Mouse (Mus musculus): ENCODE data around the gene Slc39a10. TPM values are rescaled to one million over a fixed set of nuclear protein-coding genes. Genes with fewer than 3 reads are reported as not detected.
A peak's percentile ranks its signal among the peaks of the same experiment; 100 is the strongest.

Gene Slc39a10
- polyA plus RNA-seq, 1 experiment from 2014 or later = 98.0 TPM

DNA sequence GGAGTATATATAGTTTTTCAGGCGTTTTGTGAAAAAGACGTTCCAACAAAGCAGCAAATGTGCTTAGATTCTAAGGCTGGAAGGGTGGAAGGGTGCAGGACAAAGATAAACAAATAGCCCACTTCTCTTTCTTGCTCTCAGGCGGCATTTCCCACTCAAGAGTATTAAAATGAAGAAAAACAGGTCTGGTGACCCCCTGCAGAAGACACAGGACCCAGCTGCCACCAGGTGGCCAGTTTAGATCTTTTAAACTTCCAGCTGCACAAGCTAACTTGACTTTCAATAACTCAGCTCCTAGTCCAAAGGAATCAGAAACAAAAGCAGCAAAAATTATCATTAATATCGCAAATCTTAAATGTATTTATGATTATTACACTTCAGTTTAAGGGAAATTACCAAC lies 36.2 kb downstream of the Slc39a10 start:
- Histone ChIP-seq H3K9me3 (ENCODE audit: control insufficient read depth, low read length) (no peaks in the 10 kb centered on the region), H3K9ac (replicated peaks; ENCODE audit: low read length) (no peak overlapping the region), H3K4me3 (replicated peaks; ENCODE audit: low read depth, low read length) (no peak overlapping the region), H3K27ac (replicated peaks; ENCODE audit: low read depth, low read length) (no peak overlapping the region), H3K36me3 (ENCODE audit: control insufficient read depth, insufficient read depth, low read length) (no peaks in the 10 kb centered on the region), H3K4me2 (ENCODE audit: low read length) (no peak overlapping the region), H3K27me3 (ENCODE audit: control insufficient read depth, insufficient read depth, low read length) (no peaks in the 10 kb centered on the region), H3K4me1 (ENCODE audit: control insufficient read depth, insufficient read depth, low read length) (peaks cover 10% of the 10 kb centered on the region)
- no peak for DNase-seq
- WGBS = 60% methylated on average over 4 of the region's 4 CpGs
- no peak for ATAC-seq (ENCODE audit: low FRiP score, low TSS enrichment)

DNA sequence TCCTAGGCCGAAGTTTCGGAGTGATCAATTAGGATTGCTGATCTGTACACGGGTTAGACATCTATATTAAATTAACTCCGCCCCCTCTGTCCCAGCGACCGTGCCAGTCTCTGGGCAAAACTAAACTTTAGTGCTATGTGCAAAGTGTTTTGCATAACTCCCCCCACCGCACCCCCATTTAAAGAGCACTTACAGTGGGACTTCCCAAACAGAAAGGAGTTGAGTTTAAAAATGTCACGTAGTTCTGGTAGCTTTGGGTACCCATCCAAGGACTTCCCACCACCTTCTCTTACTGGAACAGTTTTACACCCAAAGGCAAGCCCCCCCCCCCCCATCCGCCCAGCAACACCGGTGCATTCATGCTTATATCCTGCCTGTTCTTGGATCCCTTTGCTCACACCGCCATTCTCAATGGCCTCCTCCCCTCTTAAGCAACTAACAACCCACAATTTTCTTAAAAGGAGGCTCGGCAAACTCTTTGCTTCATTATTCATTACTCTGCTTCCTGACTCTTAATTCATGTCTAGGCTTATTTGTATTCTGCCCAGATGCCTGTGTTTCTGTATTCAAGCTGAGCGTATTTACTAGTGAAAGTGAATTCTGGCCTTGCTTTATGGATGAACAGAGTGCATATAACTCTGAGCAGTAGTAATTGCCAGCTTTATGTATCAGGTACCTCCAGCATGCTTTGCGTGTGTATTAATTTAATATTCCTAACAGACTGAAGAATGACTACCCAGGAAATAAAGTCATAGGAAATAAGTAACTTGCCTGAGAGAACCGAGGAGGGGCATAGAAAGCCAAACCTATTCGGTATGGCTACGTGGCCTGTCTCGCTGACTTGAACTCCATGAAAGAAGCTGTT lies 38.4 kb downstream of the Slc39a10 start:
- Histone ChIP-seq H3K4me3 (replicated peaks; ENCODE audit: low read depth, low read length) (peak overlapping the region; percentile 95), H3K27ac (replicated peaks; ENCODE audit: low read depth, low read length) (peak overlapping the region; percentile 99), H3K27me3 (ENCODE audit: control insufficient read depth, insufficient read depth, low read length) (no peaks in the 10 kb centered on the region), H3K9me3 (ENCODE audit: control insufficient read depth, low read length) (no peaks in the 10 kb centered on the region), H3K4me2 (ENCODE audit: low read length) (peak overlapping the region; percentile 57), H3K36me3 (ENCODE audit: control insufficient read depth, insufficient read depth, low read length) (no peaks in the 10 kb centered on the region), H3K4me1 (ENCODE audit: control insufficient read depth, insufficient read depth, low read length) (peaks cover 24% of the 10 kb centered on the region), H3K9ac (replicated peaks; ENCODE audit: low read length) (peak overlapping the region; percentile 42)
- peak; percentile 52 for DNase-seq
- no peak for ATAC-seq (ENCODE audit: low FRiP score, low TSS enrichment)
- WGBS = 26% methylated on average over 18 of the region's 18 CpGs

DNA sequence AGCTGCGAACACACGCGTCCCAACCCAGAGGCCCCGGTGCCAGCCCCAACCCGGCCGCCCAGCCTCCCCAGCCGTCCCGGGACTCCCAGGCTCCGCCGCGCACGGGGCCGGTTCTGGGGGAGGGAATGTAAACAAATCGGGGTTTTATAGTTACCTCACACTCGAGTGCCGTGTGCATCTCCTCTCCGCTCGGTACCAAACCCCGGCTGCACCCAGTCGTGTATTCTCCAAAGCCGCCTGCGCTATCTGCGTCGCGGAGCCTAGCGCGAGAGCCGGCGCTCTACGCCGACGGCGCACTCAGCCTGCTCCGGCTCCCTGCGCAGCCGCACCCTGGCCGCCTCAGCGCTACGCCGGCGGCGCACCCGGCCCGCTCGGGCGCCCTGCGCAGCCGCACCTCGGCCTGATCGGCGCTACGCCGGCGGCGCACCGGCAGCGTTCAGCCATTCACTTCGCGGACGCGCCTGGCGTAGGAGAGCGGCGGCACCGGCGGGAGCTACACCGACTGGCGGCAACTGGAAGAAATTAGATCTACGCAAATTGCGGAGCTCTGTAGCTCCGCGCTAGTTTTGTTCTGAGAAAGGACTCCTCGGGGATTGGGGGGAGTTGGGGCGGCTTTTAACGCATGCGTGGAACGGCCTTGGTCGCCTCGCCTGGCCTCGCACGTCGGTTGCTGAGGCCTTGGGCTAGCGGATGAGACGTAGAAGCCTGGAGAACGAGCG lies 39.2 kb downstream of the Slc39a10 start:
- H3K9ac ChIP-seq (replicated peaks; ENCODE audit: low read length) = peak overlapping the region; percentile 100
- peak; percentile 95 for ATAC-seq (ENCODE audit: low FRiP score, low TSS enrichment)
- no peaks in the 10 kb centered on the region for H3K36me3 ChIP-seq (ENCODE audit: control insufficient read depth, insufficient read depth, low read length)
- H3K9me3 ChIP-seq (ENCODE audit: control insufficient read depth, low read length) = no peaks in the 10 kb centered on the region
- WGBS = under 1% methylated on average over 86 of the region's 86 CpGs
- H3K4me1 ChIP-seq (ENCODE audit: control insufficient read depth, insufficient read depth, low read length) = peaks cover 24% of the 10 kb centered on the region
- no peaks in the 10 kb centered on the region for H3K27me3 ChIP-seq (ENCODE audit: control insufficient read depth, insufficient read depth, low read length)
- peak overlapping the region; percentile 77 for H3K4me2 ChIP-seq (ENCODE audit: low read length)
- DNase-seq = peak; percentile 99
- H3K4me3 ChIP-seq (replicated peaks; ENCODE audit: low read depth, low read length) = peak overlapping the region; percentile 95
- peak overlapping the region; percentile 99 for H3K27ac ChIP-seq (replicated peaks; ENCODE audit: low read depth, low read length)

DNA sequence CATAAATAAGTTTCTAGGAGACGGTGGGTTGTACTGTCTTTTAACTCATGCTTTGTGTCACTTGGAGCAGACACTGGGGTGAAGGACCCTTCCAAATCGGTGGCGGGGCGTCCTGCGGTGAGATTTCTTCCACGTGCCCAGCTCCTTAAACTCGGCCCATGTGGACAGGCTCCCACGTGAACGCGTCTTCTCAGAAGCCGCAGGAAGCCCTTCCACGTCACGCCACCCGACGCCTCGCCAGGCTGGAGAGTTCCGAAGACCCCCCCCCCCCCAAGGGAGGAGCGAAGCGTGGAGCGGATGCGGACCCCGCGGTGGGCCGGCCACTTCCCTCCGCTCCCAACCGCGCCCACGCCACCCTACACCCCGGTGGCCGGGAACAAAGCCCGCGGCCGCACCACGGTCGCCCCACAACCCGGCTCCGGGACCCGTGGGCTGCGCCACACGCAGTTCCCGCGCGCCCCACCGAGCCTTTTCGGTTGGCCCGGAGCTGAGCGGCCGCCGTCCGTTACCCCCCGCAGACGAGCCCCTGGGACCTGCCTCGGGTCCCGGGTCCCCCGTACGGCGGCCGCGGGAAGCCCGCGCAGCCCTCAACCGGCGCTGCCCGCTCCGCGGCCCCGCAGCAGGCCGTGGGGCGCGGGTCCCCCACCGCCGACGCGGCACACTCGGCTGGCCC lies 39.9 kb downstream of the Slc39a10 start:
- H3K27ac ChIP-seq (replicated peaks; ENCODE audit: low read depth, low read length) = peak overlapping the region; percentile 99
- peak; percentile 86 for DNase-seq
- peak; percentile 37 for ATAC-seq (ENCODE audit: low FRiP score, low TSS enrichment)
- H3K4me3 ChIP-seq (replicated peaks; ENCODE audit: low read depth, low read length) = peak overlapping the region; percentile 95
- H3K4me1 ChIP-seq (ENCODE audit: control insufficient read depth, insufficient read depth, low read length) = peaks cover 24% of the 10 kb centered on the region
- H3K27me3 ChIP-seq (ENCODE audit: control insufficient read depth, insufficient read depth, low read length) = no peaks in the 10 kb centered on the region
- 1% methylated on average over 59 of the region's 75 CpGs for WGBS
- peak overlapping the region; percentile 77 for H3K4me2 ChIP-seq (ENCODE audit: low read length)
- H3K36me3 ChIP-seq (ENCODE audit: control insufficient read depth, insufficient read depth, low read length) = no peaks in the 10 kb centered on the region
- H3K9me3 ChIP-seq (ENCODE audit: control insufficient read depth, low read length) = no peaks in the 10 kb centered on the region
- peak overlapping the region; percentile 100 for H3K9ac ChIP-seq (replicated peaks; ENCODE audit: low read length)

DNA sequence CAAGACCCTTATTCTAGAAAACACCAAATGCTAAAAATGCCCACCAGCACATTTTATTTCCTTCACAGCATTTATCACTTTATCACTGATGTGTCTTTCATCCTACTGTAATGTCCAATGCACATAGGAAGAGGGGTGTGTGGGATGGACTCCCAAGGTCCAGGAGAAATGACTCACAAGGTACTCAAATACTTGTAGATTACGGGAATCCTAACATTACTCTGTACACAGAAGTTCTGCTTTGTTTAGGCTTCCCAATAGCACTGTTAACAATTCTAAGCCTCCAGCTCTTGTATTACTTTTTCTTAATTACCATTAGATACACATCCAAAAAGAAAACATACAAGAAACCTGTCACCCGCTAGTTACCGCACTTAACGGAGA lies 40.4 kb downstream of the Slc39a10 start:
- Histone ChIP-seq H3K9me3 (ENCODE audit: control insufficient read depth, low read length) (no peaks in the 10 kb centered on the region), H3K4me3 (replicated peaks; ENCODE audit: low read depth, low read length) (peak overlapping the region; percentile 95), H3K27me3 (ENCODE audit: control insufficient read depth, insufficient read depth, low read length) (no peaks in the 10 kb centered on the region), H3K4me2 (ENCODE audit: low read length) (peak overlapping the region; percentile 77), H3K4me1 (ENCODE audit: control insufficient read depth, insufficient read depth, low read length) (peaks cover 24% of the 10 kb centered on the region), H3K27ac (replicated peaks; ENCODE audit: low read depth, low read length) (peak overlapping the region; percentile 99), H3K9ac (replicated peaks; ENCODE audit: low read length) (peak overlapping the region; percentile 100), H3K36me3 (ENCODE audit: control insufficient read depth, insufficient read depth, low read length) (no peaks in the 10 kb centered on the region)
- 2% methylated on average over 4 of the region's 4 CpGs for WGBS
- DNase-seq (no peak), ATAC-seq (ENCODE audit: low FRiP score, low TSS enrichment) (no peak)

DNA sequence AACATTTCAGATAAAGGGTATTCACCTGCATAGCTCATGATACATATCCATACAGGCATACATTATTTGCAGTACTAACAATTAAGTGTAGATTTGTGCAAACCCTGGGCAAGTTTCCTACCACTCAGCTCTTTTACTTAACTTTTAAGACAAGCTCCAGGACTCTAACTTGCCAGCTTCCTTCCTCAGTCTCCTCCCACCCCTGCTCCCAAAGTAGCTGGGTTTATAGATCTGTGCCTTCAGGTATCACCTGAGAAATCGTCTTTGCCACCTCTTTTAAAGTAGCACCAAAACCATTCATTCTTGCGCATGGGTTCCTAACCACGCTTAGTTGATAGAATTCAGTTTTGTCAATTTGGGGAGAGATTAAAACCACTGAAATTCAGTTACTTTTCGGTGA lies 41.1 kb downstream of the Slc39a10 start:
- ATAC-seq (ENCODE audit: low FRiP score, low TSS enrichment) = no peak
- 73% methylated on average over 4 of the region's 4 CpGs for WGBS
- no peaks in the 10 kb centered on the region for H3K36me3 ChIP-seq (ENCODE audit: control insufficient read depth, insufficient read depth, low read length)
- peak overlapping the region; percentile 95 for H3K4me3 ChIP-seq (replicated peaks; ENCODE audit: low read depth, low read length)
- H3K9me3 ChIP-seq (ENCODE audit: control insufficient read depth, low read length) = no peaks in the 10 kb centered on the region
- peaks cover 24% of the 10 kb centered on the region for H3K4me1 ChIP-seq (ENCODE audit: control insufficient read depth, insufficient read depth, low read length)
- H3K4me2 ChIP-seq (ENCODE audit: low read length) = peak overlapping the region; percentile 77
- no peak overlapping the region for H3K27ac ChIP-seq (replicated peaks; ENCODE audit: low read depth, low read length)
- no peak overlapping the region; the same call in 1 of the 2 replicates for H3K9ac ChIP-seq (replicated peaks; ENCODE audit: low read length)
- no peak for DNase-seq
- no peaks in the 10 kb centered on the region for H3K27me3 ChIP-seq (ENCODE audit: control insufficient read depth, insufficient read depth, low read length)

DNA sequence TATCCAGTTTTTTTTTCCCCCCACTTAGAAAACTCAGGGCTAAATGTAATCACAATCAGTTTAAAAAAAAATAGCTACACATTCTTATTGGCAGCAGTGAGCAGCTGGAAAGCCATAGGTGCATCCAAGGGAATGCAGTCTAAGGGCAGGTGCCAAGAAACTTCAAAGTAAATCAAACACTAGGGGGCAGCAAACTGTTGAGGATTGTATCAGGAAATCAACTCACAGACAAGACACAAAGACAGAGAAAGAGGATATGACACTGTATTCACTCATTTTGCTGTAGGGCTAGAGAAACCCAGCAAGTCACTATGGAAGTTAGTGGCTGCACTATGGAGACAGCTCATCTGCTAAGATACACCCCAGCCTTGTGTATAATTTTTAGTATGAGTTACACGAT lies 42.9 kb downstream of the Slc39a10 start:
- H3K4me2 ChIP-seq (ENCODE audit: low read length) = peak overlapping the region; percentile 77
- DNase-seq (peak; percentile 96), ATAC-seq (ENCODE audit: low FRiP score, low TSS enrichment) (no peak)
- H3K9me3 ChIP-seq (ENCODE audit: control insufficient read depth, low read length) = no peaks in the 10 kb centered on the region
- H3K4me3 ChIP-seq (replicated peaks; ENCODE audit: low read depth, low read length) = no peak overlapping the region
- H3K36me3 ChIP-seq (ENCODE audit: control insufficient read depth, insufficient read depth, low read length) = no peaks in the 10 kb centered on the region
- peak overlapping the region; percentile 55 for H3K27ac ChIP-seq (replicated peaks; ENCODE audit: low read depth, low read length)
- no peaks in the 10 kb centered on the region for H3K27me3 ChIP-seq (ENCODE audit: control insufficient read depth, insufficient read depth, low read length)
- peaks cover 30% of the 10 kb centered on the region for H3K4me1 ChIP-seq (ENCODE audit: control insufficient read depth, insufficient read depth, low read length)
- no peak overlapping the region for H3K9ac ChIP-seq (replicated peaks; ENCODE audit: low read length)
- 62% methylated on average over 1 of the region's 1 CpGs for WGBS

DNA sequence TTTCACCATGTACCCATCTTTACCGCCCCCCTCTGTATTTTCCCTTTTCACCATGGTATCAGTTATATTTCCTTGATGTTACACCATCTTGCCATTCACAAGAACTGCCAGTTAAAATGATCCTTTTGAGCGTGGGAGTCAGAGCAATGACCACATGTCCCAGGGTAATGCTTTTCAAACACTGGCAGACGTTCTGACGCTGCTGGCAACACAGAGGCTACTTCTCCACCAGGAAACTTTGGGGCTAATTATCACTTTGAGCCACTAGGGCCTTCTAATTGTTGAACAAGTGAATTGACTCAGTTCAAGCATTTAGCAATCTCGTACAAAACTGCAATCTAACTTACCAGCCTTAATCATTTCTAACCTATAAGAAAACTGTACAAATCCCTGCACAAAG lies 47.4 kb downstream of the Slc39a10 start:
- ATAC-seq (ENCODE audit: low FRiP score, low TSS enrichment) (no peak), DNase-seq (peak; percentile 3)
- Histone ChIP-seq H3K27ac (replicated peaks; ENCODE audit: low read depth, low read length) (no peak overlapping the region), H3K27me3 (ENCODE audit: control insufficient read depth, insufficient read depth, low read length) (no peaks in the 10 kb centered on the region), H3K4me1 (ENCODE audit: control insufficient read depth, insufficient read depth, low read length) (peaks cover 11% of the 10 kb centered on the region), H3K9me3 (ENCODE audit: control insufficient read depth, low read length) (no peaks in the 10 kb centered on the region), H3K9ac (replicated peaks; ENCODE audit: low read length) (no peak overlapping the region), H3K4me3 (replicated peaks; ENCODE audit: low read depth, low read length) (no peak overlapping the region), H3K4me2 (ENCODE audit: low read length) (no peak overlapping the region), H3K36me3 (ENCODE audit: control insufficient read depth, insufficient read depth, low read length) (no peaks in the 10 kb centered on the region)
- 46% methylated on average over 5 of the region's 5 CpGs for WGBS
